Mouse (Mus musculus): Measurements from ENCODE around the gene Lrrtm4. TPM values are rescaled to one million over a fixed set of nuclear protein-coding genes. Genes with fewer than 3 reads are reported as not detected.

Lrrtm4 gene
- polyA plus RNA-seq, 1 experiment = 30.5 TPM

DNA sequence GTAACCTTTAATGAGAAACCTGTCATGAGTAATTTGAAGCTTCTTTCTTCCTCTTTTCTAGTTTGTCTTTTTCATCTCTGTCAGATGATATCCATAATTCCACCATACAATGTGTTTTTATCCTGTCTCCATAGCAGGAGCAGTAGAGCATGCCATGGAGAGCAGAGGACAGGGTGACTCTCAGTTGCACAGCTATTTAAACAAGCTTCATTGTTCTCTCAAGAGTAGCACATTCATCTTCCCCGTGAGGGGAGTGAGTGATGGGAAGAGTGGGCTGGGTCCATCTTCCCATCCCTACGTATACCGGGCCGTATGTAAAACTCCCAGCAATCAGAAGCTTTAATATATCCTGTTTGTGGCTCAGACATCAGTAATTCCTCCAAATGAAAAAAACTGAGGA is 370.9 kb downstream of the Lrrtm4 start:
- TF ChIP-seq POLR2A (IDR thresholded peaks at IDR 0.05; ENCODE audit: extremely low read depth, insufficient read depth, low read length) = no peak
- no peak for TF ChIP-seq CTCF (IDR thresholded peaks at IDR 0.05; ENCODE audit: extremely low read depth, insufficient read depth, low read length)
- H3K4me1 ChIP-seq (ENCODE audit: control insufficient read depth, insufficient read depth, low read length) = no peaks in the 10 kb centered on the region
- no peak overlapping the region for H3K4me3 ChIP-seq (ENCODE audit: insufficient read depth, low read length)
- H3K27ac ChIP-seq (ENCODE audit: insufficient read depth, low read length) = no peak overlapping the region

DNA sequence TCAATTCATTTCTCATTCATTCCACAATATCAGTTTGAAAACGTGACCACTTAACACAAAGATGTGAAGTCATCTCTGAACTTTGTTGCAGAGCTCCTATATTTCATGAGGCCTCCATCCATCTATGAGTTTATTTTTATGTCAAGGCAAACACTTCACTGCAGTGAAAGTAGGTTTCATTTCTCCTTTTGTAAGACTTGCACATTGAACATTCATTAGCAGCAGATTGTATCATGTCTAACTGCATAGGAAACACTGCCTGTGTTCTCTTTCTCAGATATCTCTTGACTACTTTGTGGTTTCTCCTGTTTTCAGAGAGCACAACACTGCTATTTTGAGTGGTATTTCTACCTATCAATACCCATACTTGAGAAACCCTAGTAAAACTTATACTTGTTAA is 388.1 kb downstream of the Lrrtm4 start:
- Histone ChIP-seq H3K4me3 (ENCODE audit: insufficient read depth, low read length) (no peak overlapping the region), H3K27ac (ENCODE audit: insufficient read depth, low read length) (no peak overlapping the region), H3K4me1 (ENCODE audit: control insufficient read depth, insufficient read depth, low read length) (no peaks in the 10 kb centered on the region)
- TF ChIP-seq CTCF (IDR thresholded peaks at IDR 0.05; ENCODE audit: extremely low read depth, insufficient read depth, low read length) = no peak
- no peak for TF ChIP-seq POLR2A (IDR thresholded peaks at IDR 0.05; ENCODE audit: extremely low read depth, insufficient read depth, low read length)

DNA sequence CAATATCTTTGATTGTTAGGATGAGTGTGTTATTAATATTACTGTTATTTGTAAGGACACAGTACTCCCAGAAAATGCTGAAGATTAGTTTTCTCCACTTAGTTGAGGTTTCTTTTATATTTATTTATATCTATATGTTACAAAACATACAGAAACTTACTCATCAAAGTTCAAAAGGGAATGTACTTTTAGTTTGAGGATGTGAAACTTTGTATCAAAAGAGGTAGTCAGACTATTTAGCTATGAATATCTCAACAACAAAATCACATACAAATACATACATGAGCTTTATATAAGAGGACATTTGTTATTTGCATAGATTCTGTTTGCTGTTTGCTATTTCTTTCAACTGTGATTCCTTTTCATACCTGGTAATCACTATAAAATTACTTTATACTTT is 421.5 kb downstream of the Lrrtm4 start:
- Histone ChIP-seq H3K27ac (ENCODE audit: insufficient read depth, low read length) (no peak overlapping the region), H3K4me1 (ENCODE audit: control insufficient read depth, insufficient read depth, low read length) (no peaks in the 10 kb centered on the region), H3K4me3 (ENCODE audit: insufficient read depth, low read length) (no peak overlapping the region)
- TF ChIP-seq POLR2A (IDR thresholded peaks at IDR 0.05; ENCODE audit: extremely low read depth, insufficient read depth, low read length) (no peak), CTCF (IDR thresholded peaks at IDR 0.05; ENCODE audit: extremely low read depth, insufficient read depth, low read length) (no peak)

DNA sequence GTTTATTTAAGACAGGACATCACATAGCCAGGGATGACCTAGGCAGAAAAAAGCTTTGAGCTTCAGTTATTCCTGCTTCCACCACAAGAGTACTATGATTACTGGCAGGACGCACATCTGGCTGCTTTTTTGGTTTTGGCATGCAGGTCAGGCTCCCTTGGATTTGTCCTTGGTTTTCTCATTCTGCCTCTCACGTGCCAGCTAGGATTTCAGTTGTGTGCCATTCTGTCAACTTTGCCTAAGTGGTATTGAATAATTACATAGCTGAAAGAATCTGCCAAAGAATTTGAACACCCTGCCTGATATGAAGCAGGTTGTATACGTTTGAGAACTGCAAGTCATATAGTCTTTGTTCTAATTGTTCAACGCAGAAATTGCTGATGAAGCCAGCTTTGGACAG is 451.9 kb downstream of the Lrrtm4 start:
- Histone ChIP-seq H3K27ac (ENCODE audit: insufficient read depth, low read length) (no peak overlapping the region), H3K4me3 (ENCODE audit: insufficient read depth, low read length) (no peak overlapping the region), H3K4me1 (ENCODE audit: control insufficient read depth, insufficient read depth, low read length) (peaks cover 2% of the 10 kb centered on the region; the same call in 1 of the 2 replicates)
- TF ChIP-seq POLR2A (IDR thresholded peaks at IDR 0.05; ENCODE audit: extremely low read depth, insufficient read depth, low read length) = no peak
- TF ChIP-seq CTCF (IDR thresholded peaks at IDR 0.05; ENCODE audit: extremely low read depth, insufficient read depth, low read length) = no peak

DNA sequence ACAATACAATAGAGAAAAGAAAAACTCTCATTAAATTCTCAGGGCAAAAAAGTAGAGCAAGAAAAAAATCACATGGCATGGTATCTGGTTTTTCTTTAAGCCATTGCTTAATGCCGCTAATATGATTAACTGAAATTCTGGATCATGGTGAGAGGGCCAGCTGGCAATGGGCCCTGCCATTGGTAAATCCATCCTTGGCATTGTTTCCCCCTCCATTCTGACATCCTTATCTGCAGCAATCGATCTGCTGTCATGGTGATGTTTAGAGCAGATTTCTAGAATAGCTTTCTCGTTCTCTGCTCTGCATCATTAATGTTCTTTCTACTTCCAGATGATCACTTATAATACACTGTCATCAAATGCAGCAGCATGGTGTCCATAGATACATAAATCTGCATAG is 457.5 kb downstream of the Lrrtm4 start:
- TF ChIP-seq CTCF (IDR thresholded peaks at IDR 0.05; ENCODE audit: extremely low read depth, insufficient read depth, low read length) = no peak
- TF ChIP-seq POLR2A (IDR thresholded peaks at IDR 0.05; ENCODE audit: extremely low read depth, insufficient read depth, low read length) = no peak

DNA sequence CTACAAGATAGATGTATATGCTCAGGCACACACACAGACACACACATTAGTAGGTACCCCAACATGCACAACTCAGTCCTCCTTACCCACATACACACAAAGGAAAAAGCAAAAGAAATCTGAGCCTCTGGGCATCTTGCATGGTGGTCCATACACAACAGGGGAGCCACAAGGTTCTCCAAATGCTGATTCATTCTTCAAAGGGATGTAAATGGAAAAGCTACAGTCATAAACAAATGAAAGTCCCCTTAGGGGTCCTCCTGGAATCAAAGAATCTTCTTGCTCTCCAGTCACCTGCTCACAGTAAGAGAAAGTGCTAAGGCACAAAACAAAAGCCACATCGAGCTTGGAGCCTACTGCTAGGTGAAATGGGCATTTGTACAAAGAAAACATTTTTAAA is 526.3 kb downstream of the Lrrtm4 start:
- TF ChIP-seq CTCF (IDR thresholded peaks at IDR 0.05; ENCODE audit: extremely low read depth, insufficient read depth, low read length) = no peak

More for the DNA sequence above, 457.5 kb downstream of the Lrrtm4 start:
- Histone ChIP-seq H3K4me1 (ENCODE audit: control insufficient read depth, insufficient read depth, low read length) (peaks cover 2% of the 10 kb centered on the region; the same call in 1 of the 2 replicates), H3K4me3 (ENCODE audit: insufficient read depth, low read length) (no peak overlapping the region), H3K27ac (ENCODE audit: insufficient read depth, low read length) (no peak overlapping the region)

DNA sequence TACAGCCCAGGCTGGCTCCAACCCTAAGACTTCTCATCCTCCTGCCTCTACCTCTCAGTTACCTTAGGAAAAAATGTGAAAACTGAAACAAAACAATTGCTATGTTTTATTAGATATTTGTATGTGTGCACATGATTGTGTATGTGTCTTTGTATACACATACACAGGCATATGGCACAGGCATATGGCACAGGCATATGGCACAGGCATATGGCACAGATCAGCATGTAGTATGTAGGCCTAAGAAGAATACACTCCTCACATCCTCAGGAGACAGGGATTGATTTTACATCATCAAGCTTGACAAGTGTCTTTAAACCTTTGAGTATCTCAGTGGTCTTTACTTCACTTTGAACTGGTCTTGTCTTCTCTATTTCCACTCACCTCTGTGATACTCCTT is 531.2 kb downstream of the Lrrtm4 start:
- no peak overlapping the region for H3K27ac ChIP-seq (ENCODE audit: insufficient read depth, low read length)
- TF ChIP-seq CTCF (IDR thresholded peaks at IDR 0.05; ENCODE audit: extremely low read depth, insufficient read depth, low read length) (no peak), POLR2A (IDR thresholded peaks at IDR 0.05; ENCODE audit: extremely low read depth, insufficient read depth, low read length) (no peak)
- H3K4me3 ChIP-seq (ENCODE audit: insufficient read depth, low read length) = no peak overlapping the region
- H3K4me1 ChIP-seq (ENCODE audit: control insufficient read depth, insufficient read depth, low read length) = no peaks in the 10 kb centered on the region

More for the DNA sequence above, 526.3 kb downstream of the Lrrtm4 start:
- Histone ChIP-seq H3K4me3 (ENCODE audit: insufficient read depth, low read length) (no peak overlapping the region), H3K4me1 (ENCODE audit: control insufficient read depth, insufficient read depth, low read length) (no peaks in the 10 kb centered on the region), H3K27ac (ENCODE audit: insufficient read depth, low read length) (no peak overlapping the region)

DNA sequence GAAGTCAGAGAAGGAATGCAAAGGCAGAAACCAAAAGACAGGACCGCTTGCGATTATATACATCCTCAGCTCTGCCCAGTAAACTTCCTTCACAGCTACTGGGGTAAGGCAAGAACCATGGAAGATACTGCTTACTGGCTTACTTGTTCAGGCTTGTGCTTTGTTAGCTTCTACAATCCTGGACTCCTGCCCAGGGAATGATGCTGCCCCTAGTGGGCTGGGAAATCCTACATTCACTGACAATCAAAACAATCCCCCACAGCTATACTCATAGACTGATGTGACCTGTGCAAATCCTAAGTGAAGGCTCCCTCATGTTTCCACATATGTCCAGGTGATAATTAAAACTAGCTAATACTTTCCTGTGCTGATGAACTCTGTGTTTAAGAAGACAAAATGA is 534.7 kb downstream of the Lrrtm4 start:
- H3K4me3 ChIP-seq (ENCODE audit: insufficient read depth, low read length) = no peak overlapping the region
- TF ChIP-seq POLR2A (IDR thresholded peaks at IDR 0.05; ENCODE audit: extremely low read depth, insufficient read depth, low read length) (no peak), CTCF (IDR thresholded peaks at IDR 0.05; ENCODE audit: extremely low read depth, insufficient read depth, low read length) (no peak)
- H3K27ac ChIP-seq (ENCODE audit: insufficient read depth, low read length) = no peak overlapping the region
- H3K4me1 ChIP-seq (ENCODE audit: control insufficient read depth, insufficient read depth, low read length) = no peaks in the 10 kb centered on the region

DNA sequence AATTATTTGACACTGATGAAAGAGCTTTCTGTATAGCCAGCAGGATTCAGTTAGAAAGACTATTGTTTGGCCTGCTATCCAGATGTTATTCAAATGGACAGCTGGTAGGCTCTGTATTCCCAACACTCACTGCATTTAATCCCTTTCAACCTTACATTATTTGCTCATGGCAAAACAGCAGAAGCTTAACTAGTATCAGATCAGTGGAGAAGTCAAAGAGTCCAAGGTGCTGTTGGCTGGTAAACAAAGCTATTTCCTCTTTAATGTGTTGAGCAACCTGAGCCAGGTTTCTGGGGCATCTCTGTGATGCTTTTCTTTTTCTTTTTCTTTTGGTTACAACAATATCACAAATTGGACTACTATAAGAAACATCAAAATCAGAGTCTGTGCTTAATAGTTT is 536.3 kb downstream of the Lrrtm4 start:
- no peaks in the 10 kb centered on the region for H3K4me1 ChIP-seq (ENCODE audit: control insufficient read depth, insufficient read depth, low read length)
- TF ChIP-seq POLR2A (IDR thresholded peaks at IDR 0.05; ENCODE audit: extremely low read depth, insufficient read depth, low read length) (no peak), CTCF (IDR thresholded peaks at IDR 0.05; ENCODE audit: extremely low read depth, insufficient read depth, low read length) (no peak)
- no peak overlapping the region for H3K27ac ChIP-seq (ENCODE audit: insufficient read depth, low read length)
- no peak overlapping the region for H3K4me3 ChIP-seq (ENCODE audit: insufficient read depth, low read length)

DNA sequence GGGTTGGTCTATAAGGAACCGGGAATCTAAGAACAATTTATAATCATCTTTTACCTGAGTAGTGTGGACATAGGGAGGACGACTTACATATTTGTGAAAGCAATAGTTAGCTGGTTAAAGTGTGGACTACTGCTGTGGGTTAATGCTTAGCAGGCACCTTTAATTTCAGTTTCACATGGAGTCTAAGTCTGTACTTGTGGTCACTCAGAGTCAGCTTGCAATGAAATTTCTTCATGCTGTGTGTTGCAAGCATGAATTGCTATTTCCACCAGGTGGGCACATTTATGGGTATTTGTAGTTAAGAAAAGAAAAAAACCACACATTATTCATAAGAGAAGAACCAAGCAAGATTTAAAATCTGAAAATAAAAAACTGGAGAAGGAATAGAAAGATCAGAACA is 558.5 kb downstream of the Lrrtm4 start:
- H3K27ac ChIP-seq (ENCODE audit: insufficient read depth, low read length) = no peak overlapping the region
- TF ChIP-seq CTCF (IDR thresholded peaks at IDR 0.05; ENCODE audit: extremely low read depth, insufficient read depth, low read length) (no peak), POLR2A (IDR thresholded peaks at IDR 0.05; ENCODE audit: extremely low read depth, insufficient read depth, low read length) (no peak)
- no peaks in the 10 kb centered on the region; the same call in 1 of the 2 replicates for H3K4me1 ChIP-seq (ENCODE audit: control insufficient read depth, insufficient read depth, low read length)
- H3K4me3 ChIP-seq (ENCODE audit: insufficient read depth, low read length) = no peak overlapping the region

DNA sequence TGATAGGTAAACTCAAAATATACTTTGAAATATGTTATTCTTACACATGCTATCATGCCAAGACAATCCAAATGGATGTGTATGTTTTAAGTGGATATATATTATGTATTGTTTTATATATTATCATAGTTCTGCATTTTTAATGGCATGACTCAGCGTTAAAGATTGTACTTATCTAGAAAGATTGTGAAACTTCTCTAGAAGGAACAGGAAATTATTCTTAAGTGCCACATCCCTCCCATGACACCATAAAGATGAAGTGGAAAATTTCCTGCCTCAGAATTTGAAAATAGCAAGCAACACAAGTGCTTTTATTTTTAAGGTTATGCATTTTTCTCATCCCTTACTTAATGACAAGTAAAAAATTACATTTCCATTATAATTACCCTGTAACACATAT is 563.5 kb downstream of the Lrrtm4 start:
- no peak overlapping the region for H3K4me3 ChIP-seq (ENCODE audit: insufficient read depth, low read length)
- no peaks in the 10 kb centered on the region for H3K4me1 ChIP-seq (ENCODE audit: control insufficient read depth, insufficient read depth, low read length)
- H3K27ac ChIP-seq (ENCODE audit: insufficient read depth, low read length) = no peak overlapping the region
- TF ChIP-seq POLR2A (IDR thresholded peaks at IDR 0.05; ENCODE audit: extremely low read depth, insufficient read depth, low read length) (no peak), CTCF (IDR thresholded peaks at IDR 0.05; ENCODE audit: extremely low read depth, insufficient read depth, low read length) (no peak)
